Mouse (Mus musculus): Measurements from ENCODE around the gene Magea6. TPM values are rescaled to one million over a fixed set of nuclear protein-coding genes. Genes with fewer than 3 reads are reported as not detected.

The Magea6 gene
- not detected for polyA plus RNA-seq (2017; shearing (Covaris generic))

GRCm38 (mm10) chrX:154935887-154936286 lies at the start of gene Magea6:
Gene Magea6 (minus strand): TSS chrX:154935987.

GRCm38 (mm10) chrX:154949405-154949804 lies 13.6 kb upstream of the Magea6 start, which contains the start of gene Magea3:
Gene Magea3 (minus strand): TSS chrX:154949505.

GRCm38 (mm10) chrX:154890167-154890566 lies 45.6 kb downstream of the Magea6 start, which contains the start of gene Cldn34b1:
Gene Cldn34b1 (minus strand): TSS chrX:154890267.

Other genes starting within 250 kb of the Magea6 start
- gene Cldn34b1, start 45.7 kb downstream of the Magea6 start, polyA plus RNA-seq (2017; shearing (Covaris generic)): not detected
- not detected for gene Magea3, start 13.5 kb upstream of the Magea6 start, polyA plus RNA-seq (2017; shearing (Covaris generic))
- not detected for gene Magea8, start 59.9 kb upstream of the Magea6 start, polyA plus RNA-seq (2017; shearing (Covaris generic))
- not detected for gene Magea5, start 127.2 kb upstream of the Magea6 start, polyA plus RNA-seq (2017; shearing (Covaris generic))
- gene Magea1, start 153.8 kb upstream of the Magea6 start, polyA plus RNA-seq (2017; shearing (Covaris generic)): not detected
- gene Magea2, start 157.7 kb upstream of the Magea6 start, polyA plus RNA-seq (2017; shearing (Covaris generic)): not detected
- gene Cldn34b2, start 192.4 kb upstream of the Magea6 start, polyA plus RNA-seq (2017; shearing (Covaris generic)): not detected

Measured in CD4-positive, CD25-positive, alpha-beta regulatory T cell, adult 9 weeks (primary cell).